Mouse (Mus musculus) midbrain, embryonic 10.5 days (tissue): ENCODE measurements around the gene Robo1. TPM values are rescaled to one million over a fixed set of nuclear protein-coding genes. Genes with fewer than 3 reads are reported as not detected.

ENCODE experiments used
- DNase-seq: peaks from one replicate; pipeline ENCODE4 v3.0.0-alpha.2; 2017; ENCODE audit warnings: low spot score
- H3K27ac ChIP-seq: fragments of 300-500 bp; sonication (generic); replicated peaks from 2 replicates; pipeline ENCODE4 v1.5.1; 2016; ENCODE audit warnings: mild to moderate bottlenecking
- H3K27me3 ChIP-seq: fragments of 300-500 bp; sonication (generic); 2 replicates; pipeline ENCODE4 v1.6.1; 2016; ENCODE audit warnings: low read depth, mild to moderate bottlenecking; ENCODE audit not compliant: poor library complexity, severe bottlenecking
- H3K36me3 ChIP-seq: fragments of 300-500 bp; sonication (generic); 2 replicates; pipeline ENCODE4 v1.6.1; 2016; ENCODE audit warnings: mild to moderate bottlenecking, moderate library complexity
- H3K4me1 ChIP-seq: fragments of 300-500 bp; sonication (generic); 2 replicates; pipeline ENCODE4 v1.6.1; 2016
- H3K4me3 ChIP-seq: fragments of 300-500 bp; sonication (generic); 2 replicates; pipeline ENCODE4 v1.5.1; 2016; ENCODE audit warnings: mild to moderate bottlenecking, moderate library complexity
- H3K9me3 ChIP-seq: fragments of 300-500 bp; sonication (generic); replicated peaks from 2 replicates; pipeline ENCODE4 v1.6.1; 2016; ENCODE audit warnings: mild to moderate bottlenecking
- WGBS: fragments of 180-500 bp; shearing (Covaris S2); methylation state at CpG from one replicate; pipeline ENCODE4 v1.1.7; 2016; 5-methylcytosine and 5-hydroxymethylcytosine counted together
- polyA plus RNA-seq: library from polyadenylated mRNA; unstranded; fragments of >200 nt; fragmentation: Nextera tagmentation; extraction: Ambion mirVana; gene quantifications from 2 replicates; pipeline ENCODE4 v1.2.1, GENCODE M21; 2016

Robo1 gene
- 28.1 and 44.4 TPM in 2 replicates for polyA plus RNA-seq

GRCm38 (mm10) chr16:72307537-72308330, at the start of gene Robo1:
TSS of gene Robo1 (plus strand) at chr16:72308306.
- no peaks in the 10 kb centered on the region for H3K4me1 ChIP-seq

GRCm38 (mm10) chr16:72267839-72268238, 40.3 kb upstream of the Robo1 start:
- no peak overlapping the region for H3K4me3 ChIP-seq
- H3K27ac ChIP-seq, result no peak overlapping the region
- no peaks in the 10 kb centered on the region for H3K27me3 ChIP-seq
- H3K9me3 ChIP-seq, result no peaks in the 10 kb centered on the region
- H3K4me1 ChIP-seq, result no peaks in the 10 kb centered on the region
- H3K36me3 ChIP-seq, result no peaks in the 10 kb centered on the region
- no peak for DNase-seq
- WGBS, result 92% methylated on average over 10 of the region's 10 CpGs

More at GRCm38 (mm10) chr16:72307537-72308330, at the start of gene Robo1:
- no peak within 1 kb of the TSS for H3K4me3 ChIP-seq
- no peak for DNase-seq
- H3K27me3 ChIP-seq, result no peaks in the 10 kb centered on the region
- H3K27ac ChIP-seq, result no peak within 1 kb of the TSS
- H3K36me3 ChIP-seq, result no peaks in the 10 kb centered on the region
- 88% methylated on average over 8 of the region's 8 CpGs for WGBS
- H3K9me3 ChIP-seq, result no peaks in the 10 kb centered on the region

- H3K4me1 ChIP-seq, result no peaks in the 10 kb centered on the region
- no peak overlapping the region for H3K4me3 ChIP-seq
- H3K27me3 ChIP-seq, result no peaks in the 10 kb centered on the region
- no peak overlapping the region for H3K27ac ChIP-seq
- DNase-seq, result no peak
- WGBS, result 86% methylated on average over 3 of the region's 3 CpGs
- H3K9me3 ChIP-seq, result no peaks in the 10 kb centered on the region
- H3K36me3 ChIP-seq, result no peaks in the 10 kb centered on the region
These were observed 31.6 kb upstream of the Robo1 start for GRCm38 (mm10) chr16:72276390-72277074.

GRCm38 (mm10) chr16:72308331-72308668, 194 bp downstream of the Robo1 start:
- H3K36me3 ChIP-seq, result no peaks in the 10 kb centered on the region
- H3K4me3 ChIP-seq, result no peak overlapping the region
- no peaks in the 10 kb centered on the region for H3K4me1 ChIP-seq
- 78% methylated on average over 6 of the region's 6 CpGs for WGBS
- no peaks in the 10 kb centered on the region for H3K27me3 ChIP-seq
- DNase-seq, result no peak
- H3K9me3 ChIP-seq, result no peaks in the 10 kb centered on the region
- H3K27ac ChIP-seq, result no peak overlapping the region

- Histone ChIP-seq H3K9me3 (no peaks in the 10 kb centered on the region), H3K27ac (no peak overlapping the region), H3K27me3 (no peaks in the 10 kb centered on the region), H3K36me3 (no peaks in the 10 kb centered on the region), H3K4me1 (no peaks in the 10 kb centered on the region), H3K4me3 (no peak overlapping the region)
- DNase-seq, result no peak
- 80% methylated on average over 8 of the region's 8 CpGs for WGBS
These were observed 19.2 kb downstream of the Robo1 start for GRCm38 (mm10) chr16:72327321-72327720.

- Histone ChIP-seq H3K4me1 (no peaks in the 10 kb centered on the region), H3K4me3 (no peak overlapping the region), H3K36me3 (no peaks in the 10 kb centered on the region), H3K27ac (no peak overlapping the region), H3K9me3 (no peaks in the 10 kb centered on the region), H3K27me3 (no peaks in the 10 kb centered on the region)
- DNase-seq, result no peak
- WGBS, result 70% methylated on average over 3 of the region's 3 CpGs
These were observed 20.5 kb downstream of the Robo1 start for GRCm38 (mm10) chr16:72328579-72328978.

GRCm38 (mm10) chr16:72337757-72338156, 29.7 kb downstream of the Robo1 start:
- Histone ChIP-seq H3K36me3 (no peaks in the 10 kb centered on the region), H3K9me3 (no peaks in the 10 kb centered on the region), H3K27me3 (no peaks in the 10 kb centered on the region), H3K4me3 (no peak overlapping the region), H3K4me1 (no peaks in the 10 kb centered on the region), H3K27ac (no peak overlapping the region)
- WGBS, result 93% methylated on average over 1 of the region's 1 CpGs
- no peak for DNase-seq

GRCm38 (mm10) chr16:72350422-72350821, 42.3 kb downstream of the Robo1 start:
- 76% methylated on average over 5 of the region's 5 CpGs for WGBS
- no peak overlapping the region for H3K4me3 ChIP-seq
- DNase-seq, result no peak
- no peaks in the 10 kb centered on the region for H3K9me3 ChIP-seq
- no peaks in the 10 kb centered on the region for H3K27me3 ChIP-seq
- no peaks in the 10 kb centered on the region for H3K36me3 ChIP-seq
- H3K4me1 ChIP-seq, result peaks cover 7% of the 10 kb centered on the region
- H3K27ac ChIP-seq, result no peak overlapping the region

GRCm38 (mm10) chr16:72356515-72357357, 48.6 kb downstream of the Robo1 start:
- DNase-seq, result no peak
- Histone ChIP-seq H3K4me3 (no peak overlapping the region), H3K9me3 (no peaks in the 10 kb centered on the region), H3K4me1 (no peaks in the 10 kb centered on the region), H3K27me3 (no peaks in the 10 kb centered on the region), H3K27ac (no peak overlapping the region; the same call in 1 of the 2 replicates), H3K36me3 (no peaks in the 10 kb centered on the region)
- WGBS, result 92% methylated on average over 2 of the region's 2 CpGs

GRCm38 (mm10) chr16:72376896-72377295, 68.8 kb downstream of the Robo1 start:
- Histone ChIP-seq H3K27me3 (no peaks in the 10 kb centered on the region), H3K27ac (no peak overlapping the region), H3K9me3 (no peaks in the 10 kb centered on the region), H3K36me3 (no peaks in the 10 kb centered on the region), H3K4me3 (no peak overlapping the region), H3K4me1 (no peaks in the 10 kb centered on the region)
- no peak for DNase-seq
- 91% methylated on average over 5 of the region's 5 CpGs for WGBS

- H3K27ac ChIP-seq, result no peak overlapping the region
- no peak for DNase-seq
- 93% methylated on average over 6 of the region's 6 CpGs for WGBS
- no peaks in the 10 kb centered on the region for H3K27me3 ChIP-seq
- no peaks in the 10 kb centered on the region for H3K4me1 ChIP-seq
- H3K4me3 ChIP-seq, result no peak overlapping the region
- no peaks in the 10 kb centered on the region for H3K36me3 ChIP-seq
- H3K9me3 ChIP-seq, result no peaks in the 10 kb centered on the region
These were observed 73.7 kb downstream of the Robo1 start for GRCm38 (mm10) chr16:72381819-72382218.

GRCm38 (mm10) chr16:72383566-72383965, 75.5 kb downstream of the Robo1 start:
- Histone ChIP-seq H3K4me3 (no peak overlapping the region), H3K27ac (no peak overlapping the region), H3K4me1 (no peaks in the 10 kb centered on the region), H3K36me3 (no peaks in the 10 kb centered on the region), H3K9me3 (no peaks in the 10 kb centered on the region), H3K27me3 (no peaks in the 10 kb centered on the region)
- 68% methylated on average over 1 of the region's 1 CpGs for WGBS
- DNase-seq, result no peak
